Mouse (Mus musculus): Measurements from ENCODE around the gene Gabrb1. TPM values are rescaled to one million over a fixed set of nuclear protein-coding genes. Genes with fewer than 3 reads are reported as not detected.

Gene Gabrb1
- total and polyA plus RNA-seq, 3 experiments, result 0.03 TPM; not detected in 2

GRCm38 (mm10) chr5:71914028-71914427, 256.1 kb downstream of the Gabrb1 start:
- no peak for TF ChIP-seq ELF1 (IDR thresholded peaks at IDR 0.05; ENCODE audit: low read depth, low read length)
- TF ChIP-seq RAD21 (IDR thresholded peaks at IDR 0.05; ENCODE audit: low read depth, low read length), result no peak
- TF ChIP-seq HCFC1 (IDR thresholded peaks at IDR 0.05; ENCODE audit: low read depth, low read length), result no peak
- no peak for TF ChIP-seq NELFE (IDR thresholded peaks at IDR 0.05; ENCODE audit: low read depth, low read length)
- TF ChIP-seq MYC (IDR thresholded peaks at IDR 0.05; ENCODE audit: low read depth, low read length), result no peak
- Histone ChIP-seq H3K27me3 (ENCODE audit: control insufficient read depth in 1 of 2, insufficient read depth in 2 of 2, low read length in 2 of 2) (no peaks in the 10 kb centered on the region), H3K4me3 (ENCODE audit: control insufficient read depth in 1 of 2, insufficient read depth in 1 of 2, low read depth in 2 of 2, low read length in 2 of 2) (no peak overlapping the region), H3K27ac (ENCODE audit: control insufficient read depth, low read depth, low read length) (no peak overlapping the region), H3K79me2 (ENCODE audit: control insufficient read depth, insufficient read depth, low read length, poor library complexity) (no peaks in the 10 kb centered on the region), H3K9me3 (replicated peaks; ENCODE audit: insufficient read depth, low read length) (no peaks in the 10 kb centered on the region), H3K9ac (ENCODE audit: control insufficient read depth, low read depth, low read length, poor library complexity, severe bottlenecking) (no peak overlapping the region), H3K4me1 (ENCODE audit: control insufficient read depth in 1 of 2, insufficient read depth in 2 of 2, low read length in 2 of 2) (no peaks in the 10 kb centered on the region), H3K36me3 (ENCODE audit: control insufficient read depth in 1 of 2, insufficient read depth in 2 of 2, low read length in 2 of 2) (no peaks in the 10 kb centered on the region)
- DNase-seq (ENCODE audit: low read depth, low spot score), result no peak

GRCm38 (mm10) chr5:71915711-71916110, 257.8 kb downstream of the Gabrb1 start:
- no peak for DNase-seq (ENCODE audit: low read depth, low spot score)
- Histone ChIP-seq H3K9ac (ENCODE audit: control insufficient read depth, low read depth, low read length, poor library complexity, severe bottlenecking) (no peak overlapping the region), H3K36me3 (ENCODE audit: control insufficient read depth in 1 of 2, insufficient read depth in 2 of 2, low read length in 2 of 2) (no peaks in the 10 kb centered on the region), H3K9me3 (replicated peaks; ENCODE audit: insufficient read depth, low read length) (no peaks in the 10 kb centered on the region), H3K79me2 (ENCODE audit: control insufficient read depth, insufficient read depth, low read length, poor library complexity) (no peaks in the 10 kb centered on the region), H3K4me3 (ENCODE audit: control insufficient read depth in 1 of 2, insufficient read depth in 1 of 2, low read depth in 2 of 2, low read length in 2 of 2) (no peak overlapping the region), H3K27ac (ENCODE audit: control insufficient read depth, low read depth, low read length) (no peak overlapping the region), H3K27me3 (ENCODE audit: control insufficient read depth in 1 of 2, insufficient read depth in 2 of 2, low read length in 2 of 2) (no peaks in the 10 kb centered on the region), H3K4me1 (ENCODE audit: control insufficient read depth in 1 of 2, insufficient read depth in 2 of 2, low read length in 2 of 2) (no peaks in the 10 kb centered on the region)
- TF ChIP-seq MAFK (IDR thresholded peaks at IDR 0.05; ENCODE audit: borderline replicate concordance, low read depth, low read length), result no peak

- Histone ChIP-seq H3K36me3 (ENCODE audit: control insufficient read depth in 1 of 2, insufficient read depth in 2 of 2, low read length in 2 of 2) (no peaks in the 10 kb centered on the region), H3K27ac (ENCODE audit: control insufficient read depth, low read depth, low read length) (no peak overlapping the region), H3K79me2 (ENCODE audit: control insufficient read depth, insufficient read depth, low read length, poor library complexity) (no peaks in the 10 kb centered on the region), H3K9ac (ENCODE audit: control insufficient read depth, low read depth, low read length, poor library complexity, severe bottlenecking) (no peak overlapping the region), H3K4me1 (ENCODE audit: control insufficient read depth in 1 of 2, insufficient read depth in 2 of 2, low read length in 2 of 2) (no peaks in the 10 kb centered on the region), H3K27me3 (ENCODE audit: control insufficient read depth in 1 of 2, insufficient read depth in 2 of 2, low read length in 2 of 2) (no peaks in the 10 kb centered on the region), H3K4me3 (ENCODE audit: control insufficient read depth in 1 of 2, insufficient read depth in 1 of 2, low read depth in 2 of 2, low read length in 2 of 2) (no peak overlapping the region), H3K9me3 (replicated peaks; ENCODE audit: insufficient read depth, low read length) (no peaks in the 10 kb centered on the region)
- no peak for TF ChIP-seq ELF1 (IDR thresholded peaks at IDR 0.05; ENCODE audit: low read depth, low read length)
- no peak for TF ChIP-seq KAT2A (conservative IDR thresholded peaks at IDR 0.05; ENCODE audit: low read depth, low read length)
- no peak for TF ChIP-seq EP300 (IDR thresholded peaks at IDR 0.05; ENCODE audit: low read depth in 1 of 2, low read length in 2 of 2)
- no peak for TF ChIP-seq BHLHE40 (IDR thresholded peaks at IDR 0.05; ENCODE audit: borderline replicate concordance, low read depth, low read length)
- no peak for TF ChIP-seq CHD1 (IDR thresholded peaks at IDR 0.05; ENCODE audit: low read depth, low read length)
- no peak for TF ChIP-seq POLR2A (IDR thresholded peaks at IDR 0.05; ENCODE audit: control insufficient read depth in 1 of 2, insufficient read depth in 1 of 2, low read depth in 1 of 2, low read length in 2 of 2, poor library complexity in 1 of 2)
- no peak for TF ChIP-seq ZNF384 (IDR thresholded peaks at IDR 0.05; ENCODE audit: low read depth, low read length)
- no peak for TF ChIP-seq SIN3A (IDR thresholded peaks at IDR 0.05; ENCODE audit: low read length)
- no peak for TF ChIP-seq HCFC1 (IDR thresholded peaks at IDR 0.05; ENCODE audit: low read depth, low read length)
- no peak for TF ChIP-seq TBP (IDR thresholded peaks at IDR 0.05; ENCODE audit: low read depth, low read length)
- no peak for TF ChIP-seq ZKSCAN1 (IDR thresholded peaks at IDR 0.05; ENCODE audit: low read depth, low read length)
- TF ChIP-seq E2F4 (IDR thresholded peaks at IDR 0.05; ENCODE audit: borderline replicate concordance, low read depth, low read length), result no peak
- TF ChIP-seq TCF12 (IDR thresholded peaks at IDR 0.05; ENCODE audit: low read depth, low read length), result no peak
- TF ChIP-seq GABPA (IDR thresholded peaks at IDR 0.05; ENCODE audit: low read depth, low read length), result no peak
- TF ChIP-seq MAZ (IDR thresholded peaks at IDR 0.05; ENCODE audit: low read depth, low read length), result no peak
- TF ChIP-seq ZMIZ1 (IDR thresholded peaks at IDR 0.05; ENCODE audit: low read depth, low read length), result no peak
- no peak for DNase-seq (ENCODE audit: low read depth, low spot score)
Observed at GRCm38 (mm10) chr5:71917206-71917605, 259.3 kb downstream of the Gabrb1 start.

Data from MEL (cell line).